Mouse (Mus musculus): ENCODE measurements at regions not wholly inside any gene's neighbourhood (a gene's known extent, or its start where the extent isn't known, plus 50 kb on each side); places are given as distances from the start of the nearest gene placed in this dataset.

GRCm38 (mm10) chr15:60762071-60762470, 91.5 kb downstream of the Fam84b start:
- TF ChIP-seq CTCF (IDR thresholded peaks at IDR 0.05) = peak; percentile 34
- DNase-seq (ENCODE audit: low spot score) (no peak), ATAC-seq (ENCODE audit: low FRiP score) (no peak)
- 67% methylated on average over 2 of the region's 2 CpGs for whole genome bisulfite sequencing
- Histone ChIP-seq H3K4me3 (ENCODE audit: low read depth, low read length) (no peak overlapping the region), H3K36me3 (ENCODE audit: insufficient read depth, low read length) (no peaks in the 10 kb centered on the region), H3K9ac (replicated peaks; ENCODE audit: low read length, poor library complexity, severe bottlenecking) (no peak overlapping the region), H3K9me3 (ENCODE audit: low read length) (no peaks in the 10 kb centered on the region), H3K4me1 (ENCODE audit: insufficient read depth, low read length) (no peaks in the 10 kb centered on the region), H3K27me3 (ENCODE audit: insufficient read depth, low read length) (no peaks in the 10 kb centered on the region), H3K27ac (ENCODE audit: low read depth, low read length) (no peak overlapping the region), H3K4me2 (ENCODE audit: low read depth, low read length, poor library complexity, severe bottlenecking) (no peak overlapping the region)

GRCm38 (mm10) chr15:60760015-60760437, 93.6 kb downstream of the Fam84b start:
- peak; percentile 65 for TF ChIP-seq CTCF (IDR thresholded peaks at IDR 0.05)
- peak; percentile 70; the same call in 1 of the 2 replicates for ATAC-seq (ENCODE audit: low FRiP score)

GRCm38 (mm10) chr15:60754246-60754645, 99.3 kb downstream of the Fam84b start:
- ATAC-seq (ENCODE audit: low FRiP score) = no peak
- Histone ChIP-seq H3K9me3 (ENCODE audit: low read length) (no peaks in the 10 kb centered on the region), H3K4me3 (ENCODE audit: low read depth, low read length) (no peak overlapping the region), H3K27me3 (ENCODE audit: insufficient read depth, low read length) (no peaks in the 10 kb centered on the region), H3K9ac (replicated peaks; ENCODE audit: low read length, poor library complexity, severe bottlenecking) (no peak overlapping the region), H3K4me2 (ENCODE audit: low read depth, low read length, poor library complexity, severe bottlenecking) (no peak overlapping the region), H3K36me3 (ENCODE audit: insufficient read depth, low read length) (no peaks in the 10 kb centered on the region), H3K27ac (ENCODE audit: low read depth, low read length) (no peak overlapping the region), H3K4me1 (ENCODE audit: insufficient read depth, low read length) (no peaks in the 10 kb centered on the region)
- no peak for TF ChIP-seq CTCF (IDR thresholded peaks at IDR 0.05)
- 81% methylated on average over 5 of the region's 5 CpGs for WGBS
- DNase-seq (ENCODE audit: low spot score) = no peak

More at GRCm38 (mm10) chr15:60760015-60760437, 93.6 kb downstream of the Fam84b start:
- H3K9ac ChIP-seq (replicated peaks; ENCODE audit: low read length, poor library complexity, severe bottlenecking) = no peak overlapping the region
- WGBS = 36% methylated on average over 6 of the region's 6 CpGs
- H3K27me3 ChIP-seq (ENCODE audit: insufficient read depth, low read length) = no peaks in the 10 kb centered on the region
- H3K36me3 ChIP-seq (ENCODE audit: insufficient read depth, low read length) = no peaks in the 10 kb centered on the region
- H3K27ac ChIP-seq (ENCODE audit: low read depth, low read length) = no peak overlapping the region
- H3K4me3 ChIP-seq (ENCODE audit: low read depth, low read length) = no peak overlapping the region
- no peaks in the 10 kb centered on the region for H3K4me1 ChIP-seq (ENCODE audit: insufficient read depth, low read length)
- peak; percentile 73 for DNase-seq (ENCODE audit: low spot score)
- no peak overlapping the region for H3K4me2 ChIP-seq (ENCODE audit: low read depth, low read length, poor library complexity, severe bottlenecking)
- H3K9me3 ChIP-seq (ENCODE audit: low read length) = no peaks in the 10 kb centered on the region

GRCm38 (mm10) chr15:60739598-60739997, 114.0 kb downstream of the Fam84b start:
- Histone ChIP-seq H3K4me2 (ENCODE audit: low read depth, low read length, poor library complexity, severe bottlenecking) (no peak overlapping the region), H3K4me1 (ENCODE audit: insufficient read depth, low read length) (no peaks in the 10 kb centered on the region), H3K27ac (ENCODE audit: low read depth, low read length) (no peak overlapping the region), H3K36me3 (ENCODE audit: insufficient read depth, low read length) (no peaks in the 10 kb centered on the region), H3K9me3 (ENCODE audit: low read length) (no peaks in the 10 kb centered on the region), H3K4me3 (ENCODE audit: low read depth, low read length) (no peak overlapping the region), H3K27me3 (ENCODE audit: insufficient read depth, low read length) (no peaks in the 10 kb centered on the region), H3K9ac (replicated peaks; ENCODE audit: low read length, poor library complexity, severe bottlenecking) (no peak overlapping the region)
- TF ChIP-seq CTCF (IDR thresholded peaks at IDR 0.05) = no peak
- WGBS = 74% methylated on average over 2 of the region's 2 CpGs
- ATAC-seq (ENCODE audit: low FRiP score) (no peak), DNase-seq (ENCODE audit: low spot score) (no peak)

GRCm38 (mm10) chr15:60738258-60738657, 115.3 kb downstream of the Fam84b start:
- no peaks in the 10 kb centered on the region for H3K27me3 ChIP-seq (ENCODE audit: insufficient read depth, low read length)
- no peaks in the 10 kb centered on the region for H3K36me3 ChIP-seq (ENCODE audit: insufficient read depth, low read length)
- H3K4me1 ChIP-seq (ENCODE audit: insufficient read depth, low read length) = no peaks in the 10 kb centered on the region
- no peak for ATAC-seq (ENCODE audit: low FRiP score)
- 88% methylated on average over 3 of the region's 3 CpGs for WGBS
- no peak for DNase-seq (ENCODE audit: low spot score)
- H3K27ac ChIP-seq (ENCODE audit: low read depth, low read length) = no peak overlapping the region
- no peak overlapping the region for H3K4me3 ChIP-seq (ENCODE audit: low read depth, low read length)
- H3K9ac ChIP-seq (replicated peaks; ENCODE audit: low read length, poor library complexity, severe bottlenecking) = no peak overlapping the region
- no peak for TF ChIP-seq CTCF (IDR thresholded peaks at IDR 0.05)
- H3K9me3 ChIP-seq (ENCODE audit: low read length) = no peaks in the 10 kb centered on the region
- H3K4me2 ChIP-seq (ENCODE audit: low read depth, low read length, poor library complexity, severe bottlenecking) = no peak overlapping the region

GRCm38 (mm10) chr15:60732416-60732815, 121.2 kb downstream of the Fam84b start:
- Histone ChIP-seq H3K4me2 (ENCODE audit: low read depth, low read length, poor library complexity, severe bottlenecking) (no peak overlapping the region), H3K27ac (ENCODE audit: low read depth, low read length) (no peak overlapping the region), H3K9me3 (ENCODE audit: low read length) (no peaks in the 10 kb centered on the region), H3K36me3 (ENCODE audit: insufficient read depth, low read length) (no peaks in the 10 kb centered on the region), H3K9ac (replicated peaks; ENCODE audit: low read length, poor library complexity, severe bottlenecking) (no peak overlapping the region), H3K4me3 (ENCODE audit: low read depth, low read length) (no peak overlapping the region), H3K27me3 (ENCODE audit: insufficient read depth, low read length) (no peaks in the 10 kb centered on the region), H3K4me1 (ENCODE audit: insufficient read depth, low read length) (no peaks in the 10 kb centered on the region)
- ATAC-seq (ENCODE audit: low FRiP score) = no peak
- DNase-seq (ENCODE audit: low spot score) = no peak
- TF ChIP-seq CTCF (IDR thresholded peaks at IDR 0.05) = no peak

Data from midbrain, postnatal 0 days (tissue).